Mouse (Mus musculus): Measurements from ENCODE around the gene Hspe1.

DNA sequence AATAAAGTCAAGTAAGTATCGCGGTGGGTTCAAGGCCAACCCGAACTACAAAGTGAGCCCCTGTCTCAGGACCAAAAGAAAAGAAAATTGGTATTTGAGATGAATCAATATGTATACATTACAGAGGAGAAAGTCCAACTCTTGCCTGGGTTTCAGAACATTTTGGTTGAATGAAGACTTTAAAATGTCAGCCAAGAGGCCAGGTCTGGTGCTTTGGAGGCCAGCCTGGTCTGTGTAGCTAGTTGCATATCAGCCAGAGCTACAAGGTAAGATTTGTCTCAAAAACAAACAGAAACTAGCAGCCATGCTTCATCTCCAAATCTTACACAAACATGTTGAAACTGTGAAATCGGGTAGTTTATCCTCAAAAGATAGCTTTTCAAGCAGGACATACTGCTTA, 34.3 kb upstream of the Hspe1 start:
- TF ChIP-seq UBTF (IDR thresholded peaks at IDR 0.05; ENCODE audit: low read depth, low read length) (no peak), CTCF (conservative IDR thresholded peaks at IDR 0.05 in 1 of 2, IDR thresholded peaks at IDR 0.05 in 1 of 2; ENCODE audit: low read depth in 2 of 2, low read length in 2 of 2) (no peak), POLR2A (IDR thresholded peaks at IDR 0.05; ENCODE audit: low read depth, low read length) (no peak), MAZ (IDR thresholded peaks at IDR 0.05; ENCODE audit: low read depth, low read length) (no peak)
